In genomic region chr2:172982776-172983561, GRCm38 (mm10) we compare ENCODE assay signal across 17 mouse cellular contexts. TPM values are rescaled to one million over a fixed set of nuclear protein-coding genes. Genes with fewer than 3 reads are reported as not detected.
A peak's percentile ranks its signal among the peaks of the same experiment; 100 is the strongest.
DNase-seq lines count a peak whose midpoint lies in the region; ATAC-seq and TF ChIP-seq lines count a peak whose summit lies in the region.
"Had no signal": no experiment of that assay in that cellular context is flagged by ENCODE, and none has a peak within 500 bp of the region (broad histone marks: within the 10 kb centered on the region; RNA-seq: fewer than 3 reads in every experiment).

No protein-coding gene starts in this region.

- TF ChIP-seq CTCF in midbrain, postnatal 0 days (IDR thresholded peaks at IDR 0.05): peak; percentile 67

- no peak overlapping the region for H3K4me3 ChIP-seq in heart, embryonic 13.5 days
- H3K4me3 ChIP-seq in midbrain, postnatal 0 days (ENCODE audit: low read depth, low read length): no peak overlapping the region
- H3K4me3 ChIP-seq in midbrain, embryonic 14.5 days (replicated peaks; ENCODE audit: low read depth, low read length): no peak overlapping the region
- H3K4me3 ChIP-seq: erythroblast, embryonic 14.5 days; midbrain, embryonic 15.5 days had no signal

- peak overlapping the region; percentile 36; the same call in 1 of the 2 replicates for H3K27ac ChIP-seq in heart, embryonic 13.5 days (replicated peaks)
- no peak overlapping the region for H3K27ac ChIP-seq in midbrain, postnatal 0 days (ENCODE audit: low read depth, low read length)
- no peak overlapping the region for H3K27ac ChIP-seq in midbrain, embryonic 14.5 days (replicated peaks; ENCODE audit: low read depth, low read length)
- H3K27ac ChIP-seq: midbrain, embryonic 15.5 days had no signal

- no peaks in the 10 kb centered on the region for H3K36me3 ChIP-seq in heart, embryonic 13.5 days
- H3K36me3 ChIP-seq in midbrain, postnatal 0 days (ENCODE audit: insufficient read depth, low read length): no peaks in the 10 kb centered on the region
- H3K36me3 ChIP-seq in midbrain, embryonic 14.5 days (ENCODE audit: control insufficient read depth, insufficient read depth, low read length): no peaks in the 10 kb centered on the region
- H3K36me3 ChIP-seq: midbrain, embryonic 15.5 days had no signal

- WGBS in heart, embryonic 13.5 days: 29% methylated on average over 9 of the region's 9 CpGs
- WGBS in midbrain, postnatal 0 days: 72% methylated on average over 9 of the region's 9 CpGs
- WGBS in midbrain, embryonic 14.5 days: 75% methylated on average over 9 of the region's 9 CpGs
- 35% methylated on average over 9 of the region's 9 CpGs for WGBS in large intestine, adult 2 months

- no peak for DNase-seq in heart, postnatal 4 days
- no peak for DNase-seq in midbrain, postnatal 0 days (ENCODE audit: low spot score)
- no peak for DNase-seq in midbrain, embryonic 14.5 days
- peak; percentile 48 for DNase-seq in large intestine, adult 2 months (ENCODE audit: low read depth, low spot score)
- DNase-seq in cerebellum, adult 9-11 months: no peak
- DNase-seq in adipocyte (ENCODE audit: low spot score): no peak
- DNase-seq in adrenal gland, postnatal 36 days: no peak
- DNase-seq: adrenal gland, postnatal 25 days; cerebellum, postnatal 14 days; layer of hippocampus, postnatal 36 days; lung, adult 2 months; spleen, adult 18-20 months had no signal

- peaks cover 8% of the 10 kb centered on the region for H3K4me1 ChIP-seq in heart, embryonic 13.5 days
- no peaks in the 10 kb centered on the region for H3K4me1 ChIP-seq in midbrain, postnatal 0 days (ENCODE audit: insufficient read depth, low read length)
- H3K4me1 ChIP-seq in midbrain, embryonic 14.5 days (ENCODE audit: control insufficient read depth, insufficient read depth, low read length): no peaks in the 10 kb centered on the region

- H3K9me3 ChIP-seq in heart, embryonic 13.5 days: no peaks in the 10 kb centered on the region
- no peaks in the 10 kb centered on the region for H3K9me3 ChIP-seq in midbrain, postnatal 0 days (ENCODE audit: low read length)
- no peaks in the 10 kb centered on the region for H3K9me3 ChIP-seq in midbrain, embryonic 14.5 days (ENCODE audit: control insufficient read depth, low read length)
- H3K9me3 ChIP-seq: midbrain, embryonic 15.5 days had no signal

- H3K4me2 ChIP-seq in heart, embryonic 13.5 days: no peak overlapping the region
- no peak overlapping the region for H3K4me2 ChIP-seq in midbrain, postnatal 0 days (ENCODE audit: low read depth, low read length, poor library complexity, severe bottlenecking)
- no peak overlapping the region for H3K4me2 ChIP-seq in midbrain, embryonic 14.5 days (ENCODE audit: low read length)
- H3K4me2 ChIP-seq: midbrain, embryonic 15.5 days had no signal

- no peak overlapping the region for H3K9ac ChIP-seq in heart, embryonic 13.5 days
- H3K9ac ChIP-seq in midbrain, postnatal 0 days (replicated peaks; ENCODE audit: low read length, poor library complexity, severe bottlenecking): no peak overlapping the region
- no peak overlapping the region for H3K9ac ChIP-seq in midbrain, embryonic 14.5 days (replicated peaks; ENCODE audit: low read length)
- H3K9ac ChIP-seq: midbrain, embryonic 15.5 days had no signal

- H3K27me3 ChIP-seq in heart, embryonic 13.5 days (replicated peaks): peaks cover 15% of the 10 kb centered on the region
- no peaks in the 10 kb centered on the region for H3K27me3 ChIP-seq in midbrain, postnatal 0 days (ENCODE audit: insufficient read depth, low read length)
- no peaks in the 10 kb centered on the region for H3K27me3 ChIP-seq in midbrain, embryonic 14.5 days (ENCODE audit: control insufficient read depth, insufficient read depth, low read length)
- H3K27me3 ChIP-seq: midbrain, embryonic 15.5 days had no signal

- no peak for ATAC-seq in heart, embryonic 13.5 days (ENCODE audit: extremely low read depth, insufficient number of reproducible peaks, low FRiP score, low TSS enrichment)
- no peak for ATAC-seq in midbrain, postnatal 0 days (ENCODE audit: low FRiP score)
- no peak for ATAC-seq in midbrain, embryonic 14.5 days (ENCODE audit: low FRiP score, low TSS enrichment)
- ATAC-seq: midbrain, embryonic 15.5 days had no signal

RNA-seq across cellular contexts. Expression of gene Spo11, which starts 5.5 kb away (rescaled TPM):
- polyA plus RNA-seq in heart, embryonic 13.5 days (2015; fragmentation: Nextera tagmentation; extraction: Ambion mirVana): 0.11 and 0.23 TPM in 2 replicates
- total RNA-seq in heart, postnatal 4 days (2021): not detected
- total RNA-seq in midbrain, postnatal 0 days (2014; rRNA removed): 1.7 and 2.8 TPM in 2 replicates
- 1.1 and 1.6 TPM in 2 replicates for polyA plus RNA-seq in midbrain, postnatal 0 days (2015; fragmentation: Nextera tagmentation; extraction: Ambion mirVana)
- 0.68 TPM in 1 of 2 replicates, not detected in the other for polyA plus RNA-seq in midbrain, embryonic 14.5 days (2014; fragmentation: Nextera tagmentation; extraction: Ambion mirVana)
- 0.63 and 1.3 TPM in 2 replicates for polyA plus RNA-seq in large intestine, adult 2 months (2012; rRNA removed)
- total RNA-seq in adrenal gland, postnatal 36 days (2021): not detected
- total RNA-seq: adrenal gland, postnatal 25 days; gastrocnemius, adult 18-20 months; layer of hippocampus, postnatal 36 days had no signal
- polyA plus RNA-seq: C2C12 had no signal

RNA-seq across cellular contexts. Expression of gene Rae1, which starts 16.9 kb away (rescaled TPM):
- polyA plus RNA-seq in heart, embryonic 13.5 days (2015; fragmentation: Nextera tagmentation; extraction: Ambion mirVana): 94.7 and 106 TPM in 2 replicates
- total RNA-seq in heart, postnatal 4 days (2021): 10 to 100 TPM; 55.9 to 60.3 TPM
- 93.8 and 98.3 TPM in 2 replicates for total RNA-seq in midbrain, postnatal 0 days (2014; rRNA removed)
- polyA plus RNA-seq in midbrain, postnatal 0 days (2015; fragmentation: Nextera tagmentation; extraction: Ambion mirVana): 127 and 130 TPM in 2 replicates
- 115 and 127 TPM in 2 replicates for polyA plus RNA-seq in midbrain, embryonic 14.5 days (2014; fragmentation: Nextera tagmentation; extraction: Ambion mirVana)
- polyA plus RNA-seq in large intestine, adult 2 months (2012; rRNA removed): 51.8 and 54.5 TPM in 2 replicates
- total RNA-seq in adrenal gland, postnatal 36 days (2021): 10 to 100 TPM; 64.8 to 66.1 TPM

RNA-seq across cellular contexts. Expression of gene Rbm38, which starts 37.3 kb away (rescaled TPM):
- 116 and 121 TPM in 2 replicates for polyA plus RNA-seq in heart, embryonic 13.5 days (2015; fragmentation: Nextera tagmentation; extraction: Ambion mirVana)
- total RNA-seq in heart, postnatal 4 days (2021): 100 to 1,000 TPM; 112 to 126 TPM
- total RNA-seq in midbrain, postnatal 0 days (2014; rRNA removed): 7.6 and 8.4 TPM in 2 replicates
- polyA plus RNA-seq in midbrain, postnatal 0 days (2015; fragmentation: Nextera tagmentation; extraction: Ambion mirVana): 7.3 and 7.4 TPM in 2 replicates
- polyA plus RNA-seq in midbrain, embryonic 14.5 days (2014; fragmentation: Nextera tagmentation; extraction: Ambion mirVana): 17.1 and 18.8 TPM in 2 replicates
- polyA plus RNA-seq in large intestine, adult 2 months (2012; rRNA removed): 70.9 and 83.8 TPM in 2 replicates
- total RNA-seq in adrenal gland, postnatal 36 days (2021): 10 to 100 TPM; 20.8 to 30.0 TPM

RNA-seq across cellular contexts. Expression of gene Bmp7, which starts 42.8 kb away (rescaled TPM):
- polyA plus RNA-seq in heart, embryonic 13.5 days (2015; fragmentation: Nextera tagmentation; extraction: Ambion mirVana): 40.3 and 46.5 TPM in 2 replicates
- total RNA-seq in heart, postnatal 4 days (2021): 10 to 100 TPM; 16.1 to 20.1 TPM
- 34.0 and 35.9 TPM in 2 replicates for total RNA-seq in midbrain, postnatal 0 days (2014; rRNA removed)
- polyA plus RNA-seq in midbrain, postnatal 0 days (2015; fragmentation: Nextera tagmentation; extraction: Ambion mirVana): 14.8 and 15.3 TPM in 2 replicates
- 3.1 and 13.2 TPM in 2 replicates for polyA plus RNA-seq in midbrain, embryonic 14.5 days (2014; fragmentation: Nextera tagmentation; extraction: Ambion mirVana)
- polyA plus RNA-seq in large intestine, adult 2 months (2012; rRNA removed): 10.8 and 14.4 TPM in 2 replicates
- total RNA-seq in adrenal gland, postnatal 36 days (2021): 10 to 100 TPM; 30.1 to 68.2 TPM
- polyA plus RNA-seq: erythroblast, embryonic 14.5 days had no signal
